Comparison of ENCODE assay signal across 20 mouse cellular contexts in genomic region chr1:57083540-57084083, GRCm38 (mm10).
DNase-seq lines count a peak whose midpoint lies in the region; ATAC-seq and TF ChIP-seq lines count a peak whose summit lies in the region.
"Had no signal": no experiment of that assay in that cellular context is flagged by ENCODE, and none has a peak within 500 bp of the region (broad histone marks: within the 10 kb centered on the region; RNA-seq: fewer than 3 reads in every experiment).

No protein-coding gene starts in this region.

- H3K4me1 ChIP-seq in forebrain, embryonic 14.5 days (ENCODE audit: control insufficient read depth, insufficient read depth, low read length), result peaks cover 10% of the 10 kb centered on the region
- no peaks in the 10 kb centered on the region for H3K4me1 ChIP-seq in forebrain, postnatal 0 days (ENCODE audit: insufficient read depth)
- no peaks in the 10 kb centered on the region for H3K4me1 ChIP-seq in hindbrain, postnatal 0 days (ENCODE audit: insufficient read depth, low read length)
- no peaks in the 10 kb centered on the region for H3K4me1 ChIP-seq in midbrain, postnatal 0 days (ENCODE audit: insufficient read depth, low read length)
- H3K4me1 ChIP-seq: heart, embryonic 12.5 days; liver, embryonic 13.5 days; lung, embryonic 15.5 days; stomach, embryonic 15.5 days had no signal

- H3K27me3 ChIP-seq in forebrain, embryonic 14.5 days (replicated peaks; ENCODE audit: control insufficient read depth, insufficient read depth, low read length), result no peaks in the 10 kb centered on the region
- no peaks in the 10 kb centered on the region for H3K27me3 ChIP-seq in forebrain, postnatal 0 days (ENCODE audit: insufficient read depth, low read length)
- H3K27me3 ChIP-seq in hindbrain, postnatal 0 days (ENCODE audit: insufficient read depth, low read length), result no peaks in the 10 kb centered on the region
- H3K27me3 ChIP-seq in midbrain, postnatal 0 days (ENCODE audit: insufficient read depth, low read length), result no peaks in the 10 kb centered on the region
- H3K27me3 ChIP-seq: liver, embryonic 13.5 days; lung, embryonic 15.5 days; stomach, embryonic 15.5 days had no signal

- no peak for DNase-seq in forebrain, embryonic 14.5 days (ENCODE audit: low spot score)
- no peak for DNase-seq in forebrain, postnatal 0 days
- DNase-seq in hindbrain, postnatal 0 days (ENCODE audit: low spot score), result no peak
- DNase-seq in midbrain, postnatal 0 days (ENCODE audit: low spot score), result no peak
- DNase-seq in lung, postnatal 25 days (ENCODE audit: low spot score), result no peak
- no peak for DNase-seq in layer of hippocampus, postnatal 25 days (ENCODE audit: extremely low spot score in 1 of 2, low spot score in 1 of 2)
- DNase-seq in kidney, adult 11 months, result no peak
- DNase-seq: cerebellum, postnatal 36 days; heart, postnatal 36 days; kidney, postnatal 10 days; liver, embryonic 13.5 days; spleen, adult 18-20 months; thymus, adult 2 months had no signal

- WGBS in forebrain, embryonic 14.5 days, result 86% methylated on average over 6 of the region's 6 CpGs
- WGBS in forebrain, postnatal 0 days, result 72% methylated on average over 6 of the region's 6 CpGs
- 66% methylated on average over 6 of the region's 6 CpGs for WGBS in hindbrain, postnatal 0 days
- 70% methylated on average over 6 of the region's 6 CpGs for WGBS in midbrain, postnatal 0 days

- peak; percentile 35 for ATAC-seq in forebrain, embryonic 14.5 days
- ATAC-seq in forebrain, postnatal 0 days, result 0 out of 2 replicates have a peak, but pooled peaks have one; percentile 10
- no peak for ATAC-seq in hindbrain, postnatal 0 days
- ATAC-seq in midbrain, postnatal 0 days (ENCODE audit: low FRiP score), result no peak
- ATAC-seq: intestine, postnatal 0 days had no signal

- H3K9me3 ChIP-seq in forebrain, embryonic 14.5 days (replicated peaks; ENCODE audit: control insufficient read depth, low read length), result no peaks in the 10 kb centered on the region
- no peaks in the 10 kb centered on the region for H3K9me3 ChIP-seq in forebrain, postnatal 0 days (ENCODE audit: low read length)
- H3K9me3 ChIP-seq in hindbrain, postnatal 0 days (ENCODE audit: low read length), result no peaks in the 10 kb centered on the region
- H3K9me3 ChIP-seq in midbrain, postnatal 0 days (ENCODE audit: low read length), result no peaks in the 10 kb centered on the region
- H3K9me3 ChIP-seq: heart, embryonic 12.5 days; liver, embryonic 13.5 days; lung, embryonic 15.5 days; stomach, embryonic 15.5 days had no signal

- TF ChIP-seq CTCF in forebrain, postnatal 0 days (IDR thresholded peaks at IDR 0.05; ENCODE audit: low read depth), result no peak
- TF ChIP-seq CTCF in hindbrain, postnatal 0 days (IDR thresholded peaks at IDR 0.05; ENCODE audit: low read depth), result no peak
- no peak for TF ChIP-seq CTCF in midbrain, postnatal 0 days (IDR thresholded peaks at IDR 0.05)

- peak overlapping the region; percentile 13; the same call in 1 of the 2 replicates for H3K9ac ChIP-seq in forebrain, embryonic 14.5 days (ENCODE audit: low read length)
- no peak overlapping the region for H3K9ac ChIP-seq in forebrain, postnatal 0 days
- no peak overlapping the region for H3K9ac ChIP-seq in hindbrain, postnatal 0 days (replicated peaks; ENCODE audit: low read length)
- no peak overlapping the region for H3K9ac ChIP-seq in midbrain, postnatal 0 days (replicated peaks; ENCODE audit: low read length, poor library complexity, severe bottlenecking)
- H3K9ac ChIP-seq: heart, embryonic 12.5 days; liver, embryonic 13.5 days; lung, embryonic 15.5 days; stomach, embryonic 15.5 days had no signal

- H3K36me3 ChIP-seq in forebrain, embryonic 14.5 days (ENCODE audit: control insufficient read depth, insufficient read depth, low read length), result no peaks in the 10 kb centered on the region
- no peaks in the 10 kb centered on the region for H3K36me3 ChIP-seq in forebrain, postnatal 0 days (ENCODE audit: insufficient read depth)
- no peaks in the 10 kb centered on the region for H3K36me3 ChIP-seq in hindbrain, postnatal 0 days (ENCODE audit: insufficient read depth, low read length)
- no peaks in the 10 kb centered on the region for H3K36me3 ChIP-seq in midbrain, postnatal 0 days (ENCODE audit: insufficient read depth, low read length)
- H3K36me3 ChIP-seq: G1E; heart, embryonic 12.5 days; liver, embryonic 13.5 days; lung, embryonic 15.5 days; stomach, embryonic 15.5 days had no signal

- no peak overlapping the region for H3K4me3 ChIP-seq in forebrain, embryonic 14.5 days (ENCODE audit: low read depth, low read length)
- no peak overlapping the region for H3K4me3 ChIP-seq in forebrain, postnatal 0 days (ENCODE audit: low read depth, low read length)
- H3K4me3 ChIP-seq in hindbrain, postnatal 0 days (ENCODE audit: low read length), result no peak overlapping the region
- peak overlapping the region; percentile 11; the same call in 1 of the 2 replicates for H3K4me3 ChIP-seq in midbrain, postnatal 0 days (ENCODE audit: low read depth, low read length)
- H3K4me3 ChIP-seq: heart, embryonic 12.5 days; layer of hippocampus, adult 2 months; left cerebral cortex, adult 2 months; liver, embryonic 13.5 days; lung, embryonic 15.5 days; stomach, embryonic 15.5 days had no signal

- 0 out of 2 replicates have a peak overlapping the region, but pooled peaks have one; percentile 33 for H3K27ac ChIP-seq in forebrain, embryonic 14.5 days (ENCODE audit: low read depth, low read length)
- peak overlapping the region; percentile 30 for H3K27ac ChIP-seq in forebrain, postnatal 0 days (ENCODE audit: low read depth, low read length)
- H3K27ac ChIP-seq in hindbrain, postnatal 0 days, result no peak overlapping the region
- H3K27ac ChIP-seq in midbrain, postnatal 0 days (ENCODE audit: low read depth, low read length), result no peak overlapping the region
- H3K27ac ChIP-seq: layer of hippocampus, adult 2 months; left cerebral cortex, adult 2 months; liver, embryonic 13.5 days; lung, embryonic 15.5 days; stomach, embryonic 15.5 days had no signal

- peak overlapping the region; percentile 34; the same call in 1 of the 2 replicates for H3K4me2 ChIP-seq in forebrain, embryonic 14.5 days (ENCODE audit: low read length)
- H3K4me2 ChIP-seq in forebrain, postnatal 0 days (ENCODE audit: low read depth), result no peak overlapping the region
- peak overlapping the region; percentile 45; the same call in 1 of the 2 replicates for H3K4me2 ChIP-seq in hindbrain, postnatal 0 days (ENCODE audit: low read depth, low read length)
- peak overlapping the region; percentile 40 for H3K4me2 ChIP-seq in midbrain, postnatal 0 days (ENCODE audit: low read depth, low read length, poor library complexity, severe bottlenecking)
- H3K4me2 ChIP-seq: heart, embryonic 12.5 days; liver, embryonic 13.5 days; lung, embryonic 15.5 days; stomach, embryonic 15.5 days had no signal

Comparison
In these comparisons a context has a peak if more than half of its experiments do, and no peak if none do; other contexts are left out.
1. ATAC-seq: peak in forebrain, embryonic 14.5 days (single experiment) and forebrain, postnatal 0 days (single experiment); none in hindbrain, postnatal 0 days (single experiment) and midbrain, postnatal 0 days (single experiment).
2. H3K27ac ChIP-seq: peak in forebrain, embryonic 14.5 days (single experiment) and forebrain, postnatal 0 days (single experiment); none in hindbrain, postnatal 0 days (single experiment) and midbrain, postnatal 0 days (single experiment).